Mouse (Mus musculus): Measurements from ENCODE around the gene Ppt2. TPM values are rescaled to one million over a fixed set of nuclear protein-coding genes. Genes with fewer than 3 reads are reported as not detected.

Gene Ppt2
- total and polyA plus RNA-seq, 2 experiments = 22.5 to 38.5 TPM

GRCm38 (mm10) chr17:34651507-34652221 is 23.4 kb upstream of the Ppt2 start:
- TF ChIP-seq POLR2A (IDR thresholded peaks at IDR 0.05; ENCODE audit: extremely low read depth, insufficient read depth, low read length) (no peak), CTCF (IDR thresholded peaks at IDR 0.05; ENCODE audit: low read depth, low read length) (peak; percentile 66)
- no peak overlapping the region for H3K27ac ChIP-seq (replicated peaks; ENCODE audit: insufficient read depth, low read depth, low read length)
- peaks cover 3% of the 10 kb centered on the region; the same call in 1 of the 2 replicates for H3K36me3 ChIP-seq (ENCODE audit: control insufficient read depth, insufficient read depth, low read length)
- no peaks in the 10 kb centered on the region for H3K79me2 ChIP-seq (ENCODE audit: control insufficient read depth, insufficient read depth, low read length)
- H3K4me1 ChIP-seq (ENCODE audit: control insufficient read depth, insufficient read depth, low read length) = peaks cover 6% of the 10 kb centered on the region; the same call in 1 of the 2 replicates
- no peaks in the 10 kb centered on the region for H3K27me3 ChIP-seq (ENCODE audit: control insufficient read depth, insufficient read depth, low read length)
- no peak overlapping the region for H3K9ac ChIP-seq (ENCODE audit: low read depth, low read length)
- WGBS = 62% methylated on average over 19 of the region's 19 CpGs
- no peak for DNase-seq (ENCODE audit: extremely low read depth, low read depth, low spot score)
- H3K4me3 ChIP-seq (ENCODE audit: insufficient read depth, low read depth, low read length) = no peak overlapping the region

GRCm38 (mm10) chr17:34650781-34651180 is 22.5 kb upstream of the Ppt2 start:
- Histone ChIP-seq H3K27me3 (ENCODE audit: control insufficient read depth, insufficient read depth, low read length) (no peaks in the 10 kb centered on the region), H3K4me1 (ENCODE audit: control insufficient read depth, insufficient read depth, low read length) (peaks cover 9% of the 10 kb centered on the region), H3K4me3 (ENCODE audit: insufficient read depth, low read depth, low read length) (no peak overlapping the region), H3K36me3 (ENCODE audit: control insufficient read depth, insufficient read depth, low read length) (peaks cover 3% of the 10 kb centered on the region; the same call in 1 of the 2 replicates), H3K9ac (ENCODE audit: low read depth, low read length) (no peak overlapping the region), H3K27ac (replicated peaks; ENCODE audit: insufficient read depth, low read depth, low read length) (no peak overlapping the region), H3K79me2 (ENCODE audit: control insufficient read depth, insufficient read depth, low read length) (no peaks in the 10 kb centered on the region; the same call in 1 of the 2 replicates)
- no peak for DNase-seq (ENCODE audit: extremely low read depth, low read depth, low spot score)
- 96% methylated on average over 14 of the region's 14 CpGs for WGBS
- TF ChIP-seq CTCF (IDR thresholded peaks at IDR 0.05; ENCODE audit: low read depth, low read length) = no peak
- TF ChIP-seq POLR2A (IDR thresholded peaks at IDR 0.05; ENCODE audit: extremely low read depth, insufficient read depth, low read length) = no peak

- no peak overlapping the region for H3K27ac ChIP-seq (replicated peaks; ENCODE audit: insufficient read depth, low read depth, low read length)
- no peaks in the 10 kb centered on the region for H3K27me3 ChIP-seq (ENCODE audit: control insufficient read depth, insufficient read depth, low read length)
- no peak overlapping the region for H3K4me3 ChIP-seq (ENCODE audit: insufficient read depth, low read depth, low read length)
- DNase-seq (ENCODE audit: extremely low read depth, low read depth, low spot score) = no peak
- 85% methylated on average over 18 of the region's 18 CpGs for WGBS
- H3K79me2 ChIP-seq (ENCODE audit: control insufficient read depth, insufficient read depth, low read length) = no peaks in the 10 kb centered on the region; the same call in 1 of the 2 replicates
- H3K9ac ChIP-seq (ENCODE audit: low read depth, low read length) = no peak overlapping the region
- TF ChIP-seq POLR2A (IDR thresholded peaks at IDR 0.05; ENCODE audit: extremely low read depth, insufficient read depth, low read length) (no peak), CTCF (IDR thresholded peaks at IDR 0.05; ENCODE audit: low read depth, low read length) (no peak)
- H3K36me3 ChIP-seq (ENCODE audit: control insufficient read depth, insufficient read depth, low read length) = peaks cover 3% of the 10 kb centered on the region; the same call in 1 of the 2 replicates
- H3K4me1 ChIP-seq (ENCODE audit: control insufficient read depth, insufficient read depth, low read length) = peaks cover 12% of the 10 kb centered on the region
Observed at GRCm38 (mm10) chr17:34649106-34649864, 21.0 kb upstream of the Ppt2 start.

- Histone ChIP-seq H3K27me3 (ENCODE audit: control insufficient read depth, insufficient read depth, low read length) (no peaks in the 10 kb centered on the region), H3K9ac (ENCODE audit: low read depth, low read length) (no peak overlapping the region), H3K4me1 (ENCODE audit: control insufficient read depth, insufficient read depth, low read length) (peaks cover 12% of the 10 kb centered on the region), H3K79me2 (ENCODE audit: control insufficient read depth, insufficient read depth, low read length) (no peaks in the 10 kb centered on the region; the same call in 1 of the 2 replicates), H3K4me3 (ENCODE audit: insufficient read depth, low read depth, low read length) (no peak overlapping the region), H3K36me3 (ENCODE audit: control insufficient read depth, insufficient read depth, low read length) (peaks cover 1% of the 10 kb centered on the region; the same call in 1 of the 2 replicates), H3K27ac (replicated peaks; ENCODE audit: insufficient read depth, low read depth, low read length) (no peak overlapping the region)
- TF ChIP-seq POLR2A (IDR thresholded peaks at IDR 0.05; ENCODE audit: extremely low read depth, insufficient read depth, low read length) = no peak
- TF ChIP-seq CTCF (IDR thresholded peaks at IDR 0.05; ENCODE audit: low read depth, low read length) = no peak
- 91% methylated on average over 16 of the region's 16 CpGs for WGBS
- no peak for DNase-seq (ENCODE audit: extremely low read depth, low read depth, low spot score)
Observed at GRCm38 (mm10) chr17:34648141-34648890, 20.0 kb upstream of the Ppt2 start.

GRCm38 (mm10) chr17:34646906-34647787 is 18.8 kb upstream of the Ppt2 start, which contains the start of gene Atf6b:
Gene Atf6b, plus strand, starts transcription at chr17:34647146.
- Histone ChIP-seq H3K4me3 (ENCODE audit: insufficient read depth, low read depth, low read length) (peak within 1 kb of the TSS; percentile 79), H3K79me2 (ENCODE audit: control insufficient read depth, insufficient read depth, low read length) (no peaks in the 10 kb centered on the region; the same call in 1 of the 2 replicates), H3K36me3 (ENCODE audit: control insufficient read depth, insufficient read depth, low read length) (no peaks in the 10 kb centered on the region), H3K27ac (replicated peaks; ENCODE audit: insufficient read depth, low read depth, low read length) (peak within 1 kb of the TSS; percentile 61), H3K4me1 (ENCODE audit: control insufficient read depth, insufficient read depth, low read length) (peaks cover 12% of the 10 kb centered on the region), H3K9ac (ENCODE audit: low read depth, low read length) (peak within 1 kb of the TSS; percentile 72), H3K27me3 (ENCODE audit: control insufficient read depth, insufficient read depth, low read length) (no peaks in the 10 kb centered on the region)
- DNase-seq (ENCODE audit: extremely low read depth, low read depth, low spot score) = peak; percentile 97
- TF ChIP-seq CTCF (IDR thresholded peaks at IDR 0.05; ENCODE audit: low read depth, low read length) (no peak), POLR2A (IDR thresholded peaks at IDR 0.05; ENCODE audit: extremely low read depth, insufficient read depth, low read length) (0 out of 2 replicates have a peak, but pooled peaks have one; percentile 46)
- under 1% methylated on average over 65 of the region's 66 CpGs for WGBS

All from liver, adult 2 months (tissue).